Comparison of ENCODE assay signal across 19 mouse cellular contexts in genomic region chr10:11079506-11079905, GRCm38 (mm10). TPM values are rescaled to one million over a fixed set of nuclear protein-coding genes. Genes with fewer than 3 reads are reported as not detected.
A peak's percentile ranks its signal among the peaks of the same experiment; 100 is the strongest.
DNase-seq lines count a peak whose midpoint lies in the region; ATAC-seq and TF ChIP-seq lines count a peak whose summit lies in the region.
"Had no signal": no experiment of that assay in that cellular context is flagged by ENCODE, and none has a peak within 500 bp of the region (broad histone marks: within the 10 kb centered on the region; RNA-seq: fewer than 3 reads in every experiment).

No protein-coding gene starts in this region.

- H3K36me3 ChIP-seq in hindbrain, embryonic 14.5 days (replicated peaks; ENCODE audit: control insufficient read depth, insufficient read depth): no peaks in the 10 kb centered on the region
- no peaks in the 10 kb centered on the region for H3K36me3 ChIP-seq in hindbrain, embryonic 12.5 days
- H3K36me3 ChIP-seq: embryonic facial prominence, embryonic 13.5 days; G1E; liver, embryonic 12.5 days; lung, embryonic 15.5 days had no signal

- 8% methylated on average over 8 of the region's 8 CpGs for WGBS in cerebellum, adult 2 months
- 71% methylated on average over 8 of the region's 8 CpGs for WGBS in hindbrain, embryonic 14.5 days
- 82% methylated on average over 8 of the region's 8 CpGs for WGBS in hindbrain, embryonic 12.5 days

- peaks cover 7% of the 10 kb centered on the region; the same call in 1 of the 2 replicates for H3K4me1 ChIP-seq in cerebellum, adult 2 months (ENCODE audit: control insufficient read depth, insufficient read depth, low read length)
- H3K4me1 ChIP-seq in hindbrain, embryonic 14.5 days (replicated peaks; ENCODE audit: control insufficient read depth, insufficient read depth, low read length): 0 out of 2 replicates have a peak, but pooled peaks cover 10% of the 10 kb centered on the region
- H3K4me1 ChIP-seq in hindbrain, embryonic 12.5 days: peaks cover 12% of the 10 kb centered on the region
- H3K4me1 ChIP-seq: embryonic facial prominence, embryonic 13.5 days; liver, embryonic 12.5 days; lung, embryonic 15.5 days had no signal

- peak overlapping the region; percentile 85 for H3K27ac ChIP-seq in cerebellum, adult 2 months (ENCODE audit: insufficient read depth, low read length)
- no peak overlapping the region for H3K27ac ChIP-seq in hindbrain, embryonic 14.5 days
- no peak overlapping the region for H3K27ac ChIP-seq in hindbrain, embryonic 12.5 days
- H3K27ac ChIP-seq: embryonic facial prominence, embryonic 13.5 days; heart, adult 2 months; liver, embryonic 12.5 days; lung, embryonic 15.5 days; macrophage had no signal

- no peak for ATAC-seq in hindbrain, embryonic 14.5 days (ENCODE audit: low FRiP score)
- no peak for ATAC-seq in hindbrain, embryonic 12.5 days (ENCODE audit: low FRiP score)
- no peak for ATAC-seq in megakaryocyte progenitor cell, adult 5-6 weeks (replicated peaks; ENCODE audit: poor library complexity)
- ATAC-seq: CD4-positive, CD25-positive, alpha-beta regulatory T cell, adult 4 months; liver, embryonic 12.5 days had no signal

- H3K9me3 ChIP-seq in hindbrain, embryonic 14.5 days (ENCODE audit: control insufficient read depth, low read length): no peaks in the 10 kb centered on the region
- no peaks in the 10 kb centered on the region for H3K9me3 ChIP-seq in hindbrain, embryonic 12.5 days (replicated peaks)
- H3K9me3 ChIP-seq: embryonic facial prominence, embryonic 13.5 days; G1E; liver, embryonic 12.5 days; lung, embryonic 15.5 days had no signal

- TF ChIP-seq POLR2A in cerebellum, adult 2 months (IDR thresholded peaks at IDR 0.05; ENCODE audit: borderline replicate concordance, insufficient read depth, low read length): no peak

- no peak overlapping the region for H3K9ac ChIP-seq in hindbrain, embryonic 14.5 days
- no peak overlapping the region for H3K9ac ChIP-seq in hindbrain, embryonic 12.5 days
- H3K9ac ChIP-seq: embryonic facial prominence, embryonic 13.5 days; liver, embryonic 12.5 days; lung, embryonic 15.5 days had no signal

- H3K4me2 ChIP-seq in hindbrain, embryonic 14.5 days (replicated peaks): peak overlapping the region; percentile 57
- H3K4me2 ChIP-seq in hindbrain, embryonic 12.5 days (replicated peaks): no peak overlapping the region
- H3K4me2 ChIP-seq: embryonic facial prominence, embryonic 13.5 days; liver, embryonic 12.5 days; lung, embryonic 15.5 days had no signal

- no peaks in the 10 kb centered on the region for H3K27me3 ChIP-seq in cerebellum, adult 2 months (ENCODE audit: control insufficient read depth, insufficient read depth, low read length)
- peaks cover 29% of the 10 kb centered on the region for H3K27me3 ChIP-seq in hindbrain, embryonic 14.5 days (ENCODE audit: control insufficient read depth, insufficient read depth, low read length)
- peaks cover 41% of the 10 kb centered on the region for H3K27me3 ChIP-seq in hindbrain, embryonic 12.5 days

- peak in 1 of 2 experiments; percentile 36 for DNase-seq in cerebellum, adult 2 months
- no peak for DNase-seq in cerebellum, adult 11 months
- no peak for DNase-seq in hindbrain, embryonic 14.5 days (ENCODE audit: low spot score)
- peak; percentile 20 to 32 for DNase-seq in right cerebral cortex, adult 2 months (ENCODE audit: low spot score in 2 of 2)
- no peak for DNase-seq in right cerebral cortex, postnatal 10 days (ENCODE audit: low spot score in 2 of 2)
- DNase-seq in lung, adult 18-20 months: no peak
- DNase-seq: heart, adult 2 months; thymus, postnatal 36 days had no signal

- peak overlapping the region; percentile 98 for H3K4me3 ChIP-seq in cerebellum, adult 2 months (replicated peaks; ENCODE audit: insufficient read depth, low read depth, low read length)
- H3K4me3 ChIP-seq in hindbrain, embryonic 14.5 days (replicated peaks; ENCODE audit: low read length): peak overlapping the region; percentile 36
- no peak overlapping the region for H3K4me3 ChIP-seq in hindbrain, embryonic 12.5 days
- H3K4me3 ChIP-seq: heart, adult 2 months; liver, embryonic 12.5 days; lung, embryonic 15.5 days had no signal

- TF ChIP-seq CTCF in cerebellum, adult 2 months (IDR thresholded peaks at IDR 0.05; ENCODE audit: borderline replicate concordance, insufficient read depth, low read depth, low read length): no peak

RNA-seq across cellular contexts. Expression of gene Grm1, which starts 2.6 kb away (rescaled TPM):
- 69.6 and 84.3 TPM in 2 replicates for polyA plus RNA-seq in cerebellum, adult 2 months (2012; rRNA removed)
- polyA plus RNA-seq in hindbrain, embryonic 14.5 days (2014; fragmentation: Nextera tagmentation; extraction: Ambion mirVana): 5.1 and 6.1 TPM in 2 replicates
- polyA plus RNA-seq in hindbrain, embryonic 12.5 days (2016; fragmentation: Nextera tagmentation; extraction: Ambion mirVana): 0.50 and 0.87 TPM in 2 replicates
- total RNA-seq in megakaryocyte progenitor cell, adult 5-6 weeks (2015): 0.05 TPM in 1 of 2 replicates, not detected in the other
- total RNA-seq in megakaryocyte progenitor cell, adult 5-6 weeks (2017): not detected in 2 replicates
- total RNA-seq: adrenal gland, adult 18-20 months; monocyte, adult 5-6 weeks had no signal
- polyA plus RNA-seq: CD4-positive, CD25-positive, alpha-beta regulatory T cell, adult 4 months; G1E; kidney, embryonic 16.5 days; liver, embryonic 12.5 days; lung, embryonic 15.5 days; macrophage had no signal

Comparison
In these comparisons a context has a peak if more than half of its experiments do, and no peak if none do; other contexts are left out.
1. DNase-seq: peak in right cerebral cortex, adult 2 months (2 of 2); none in cerebellum, adult 11 months (single experiment), hindbrain, embryonic 14.5 days (single experiment), right cerebral cortex, postnatal 10 days (0 of 2) and lung, adult 18-20 months (0 of 2).